Mouse (Mus musculus): ENCODE results near the gene 1700019A02Rik. TPM values are rescaled to one million over a fixed set of nuclear protein-coding genes. Genes with fewer than 3 reads are reported as not detected.

Gene 1700019A02Rik
- polyA plus RNA-seq, 1 experiment from 2014 or later: not detected

- Histone ChIP-seq H3K27me3 (no peaks in the 10 kb centered on the region), H3K36me3 (no peaks in the 10 kb centered on the region), H3K4me2 (no peak overlapping the region), H3K27ac (no peak overlapping the region), H3K4me3 (no peak overlapping the region), H3K4me1 (no peaks in the 10 kb centered on the region), H3K9ac (no peak overlapping the region), H3K9me3 (no peaks in the 10 kb centered on the region)
- 27% methylated on average over 2 of the region's 2 CpGs for WGBS
- ATAC-seq (ENCODE audit: insufficient number of reproducible peaks, insufficient read depth, low FRiP score, low TSS enrichment, low read depth): no peak
Observed at GRCm38 (mm10) chr1:53123066-53123465, 64.4 kb downstream of the 1700019A02Rik start.

GRCm38 (mm10) chr1:53110561-53110960 lies 76.9 kb downstream of the 1700019A02Rik start:
- H3K27me3 ChIP-seq: no peaks in the 10 kb centered on the region
- H3K4me3 ChIP-seq: no peak overlapping the region
- H3K27ac ChIP-seq: no peak overlapping the region
- no peaks in the 10 kb centered on the region for H3K36me3 ChIP-seq
- H3K4me1 ChIP-seq: no peaks in the 10 kb centered on the region
- WGBS: 92% methylated on average over 1 of the region's 1 CpGs
- no peak overlapping the region for H3K4me2 ChIP-seq
- no peak overlapping the region for H3K9ac ChIP-seq
- no peak for ATAC-seq (ENCODE audit: insufficient number of reproducible peaks, insufficient read depth, low FRiP score, low TSS enrichment, low read depth)
- no peaks in the 10 kb centered on the region for H3K9me3 ChIP-seq

Other genes with a start within 250 kb of the 1700019A02Rik start
- 2.9 and 3.2 TPM in 2 replicates for gene 1700019D03Rik, start 167.5 kb downstream of the 1700019A02Rik start, polyA plus RNA-seq (2015; fragmentation: Nextera tagmentation; extraction: Ambion mirVana)
- gene Mstn, start 126.0 kb downstream of the 1700019A02Rik start, polyA plus RNA-seq (2015; fragmentation: Nextera tagmentation; extraction: Ambion mirVana): 0.72 and 0.77 TPM in 2 replicates
- 22.0 and 22.2 TPM in 2 replicates for gene Pms1, start 109.4 kb upstream of the 1700019A02Rik start, polyA plus RNA-seq (2015; fragmentation: Nextera tagmentation; extraction: Ambion mirVana)
- 36.3 and 37.0 TPM in 2 replicates for gene Ormdl1, start 109.5 kb upstream of the 1700019A02Rik start, polyA plus RNA-seq (2015; fragmentation: Nextera tagmentation; extraction: Ambion mirVana)
- not detected in 2 replicates for gene Gm28778, start 109.5 kb upstream of the 1700019A02Rik start, polyA plus RNA-seq (2015; fragmentation: Nextera tagmentation; extraction: Ambion mirVana)
- 19.6 and 20.9 TPM in 2 replicates for gene Osgepl1, start 126.0 kb upstream of the 1700019A02Rik start, polyA plus RNA-seq (2015; fragmentation: Nextera tagmentation; extraction: Ambion mirVana)
- 10.0 and 25.3 TPM in 2 replicates for gene Asdurf, start 165.0 kb upstream of the 1700019A02Rik start, polyA plus RNA-seq (2015; fragmentation: Nextera tagmentation; extraction: Ambion mirVana)
- 1.0 and 1.4 TPM in 2 replicates for gene Gm28551, start 165.0 kb upstream of the 1700019A02Rik start, polyA plus RNA-seq (2015; fragmentation: Nextera tagmentation; extraction: Ambion mirVana)
- gene Asnsd1, start 165.1 kb upstream of the 1700019A02Rik start, polyA plus RNA-seq (2015; fragmentation: Nextera tagmentation; extraction: Ambion mirVana): 80.5 and 86.1 TPM in 2 replicates